Mouse (Mus musculus): ENCODE data around the gene Gm21746. TPM values are rescaled to one million over a fixed set of nuclear protein-coding genes. Genes with fewer than 3 reads are reported as not detected.

The Gm21746 gene
- polyA plus RNA-seq (2012; rRNA removed; ENCODE audit: low replicate concordance): not detected in 2 replicates

GRCm38 (mm10) chrY:6237895-6238294, at the start of gene Gm21746:
Gm21746 (minus strand) TSS chrY:6237995.

GRCm38 (mm10) chrY:6266798-6267197, 29.0 kb upstream of the Gm21746 start, which contains the start of gene Gm20873:
Gm20873 (plus strand) TSS chrY:6267098.

Other genes with a start within 250 kb of the Gm21746 start
- not detected in 2 replicates for gene Gm20873, start 29.1 kb upstream of the Gm21746 start, polyA plus RNA-seq (2012; rRNA removed; ENCODE audit: low replicate concordance)